Mouse (Mus musculus) liver, embryonic 13.5 days (tissue): ENCODE data around the gene Rnd3. TPM values are rescaled to one million over a fixed set of nuclear protein-coding genes. Genes with fewer than 3 reads are reported as not detected.
A peak's percentile ranks its signal among the peaks of the same experiment; 100 is the strongest.

ENCODE experiments used
- ATAC-seq: fragments of 200-750 bp; cut with Nextera tagmentation; 2 replicates; pipeline ENCODE4 v1.8.0; 2017; ENCODE audit warnings: low read depth, mild to moderate bottlenecking, moderate number of reproducible peaks, moderate library complexity
- DNase-seq: peaks from one replicate; pipeline ENCODE4 v3.0.0; 2022
- H3K27ac ChIP-seq: fragments of 300-500 bp; sonication (generic); 2 replicates; pipeline ENCODE4 v1.5.1; 2015; ENCODE audit warnings: moderate library complexity, mild to moderate bottlenecking, inconsistent platforms
- H3K27me3 ChIP-seq: fragments of 300-500 bp; sonication (generic); 2 replicates; pipeline ENCODE4 v1.6.1; 2015; ENCODE audit warnings: mild to moderate bottlenecking, inconsistent platforms
- H3K36me3 ChIP-seq: fragments of 300-500 bp; sonication (generic); 2 replicates; pipeline ENCODE4 v1.6.1; 2015; ENCODE audit warnings: mild to moderate bottlenecking, inconsistent platforms
- H3K4me1 ChIP-seq: fragments of 300-500 bp; sonication (generic); replicated peaks from 2 replicates; pipeline ENCODE4 v1.6.1; 2015; ENCODE audit warnings: inconsistent platforms
- H3K4me2 ChIP-seq: fragments of 300-500 bp; sonication (generic); 2 replicates; pipeline ENCODE4 v1.6.1; 2015; ENCODE audit warnings: inconsistent platforms, mild to moderate bottlenecking, moderate library complexity
- H3K4me3 ChIP-seq: fragments of 300-500 bp; sonication (generic); replicated peaks from 2 replicates; pipeline ENCODE4 v1.5.1; 2015; ENCODE audit warnings: mild to moderate bottlenecking, inconsistent platforms
- H3K9ac ChIP-seq: fragments of 300-500 bp; sonication (generic); 2 replicates; pipeline ENCODE4 v1.6.1; 2015; ENCODE audit warnings: mild to moderate bottlenecking, inconsistent platforms
- H3K9me3 ChIP-seq: fragments of 300-500 bp; sonication (generic); replicated peaks from 2 replicates; pipeline ENCODE4 v1.6.1; 2016; ENCODE audit warnings: inconsistent platforms
- WGBS: fragments of 180-500 bp; shearing (Covaris S2); methylation state at CpG from one replicate; pipeline ENCODE4 v1.1.7; 2015; ENCODE audit not compliant: insufficient replicate concordance; 5-methylcytosine and 5-hydroxymethylcytosine counted together
- polyA plus RNA-seq: library from polyadenylated mRNA; unstranded; fragments of >200 nt; fragmentation: Nextera tagmentation; extraction: Ambion mirVana; gene quantifications from 2 replicates; pipeline ENCODE4 v1.2.1, GENCODE M21; 2015

The Rnd3 gene
- 11.4 and 14.8 TPM in 2 replicates for polyA plus RNA-seq

- no peaks in the 10 kb centered on the region for H3K9me3 ChIP-seq
- DNase-seq (peak; percentile 57), ATAC-seq (peak; percentile 50)
- H3K27ac ChIP-seq, result peak within 1 kb of the TSS; percentile 61; the same call in 1 of the 2 replicates
- no peaks in the 10 kb centered on the region for H3K36me3 ChIP-seq
- peak within 1 kb of the TSS; percentile 61 for H3K4me2 ChIP-seq
- peaks cover 36% of the 10 kb centered on the region for H3K27me3 ChIP-seq
- peak within 1 kb of the TSS; percentile 65 for H3K4me3 ChIP-seq
- peaks cover 4% of the 10 kb centered on the region for H3K4me1 ChIP-seq
- peak within 1 kb of the TSS; percentile 73 for H3K9ac ChIP-seq
- under 1% methylated on average over 25 of the region's 25 CpGs for WGBS
Measured at GRCm38 (mm10) chr2:51148975-51149374, at the start of gene Rnd3. Gene Rnd3, minus strand, starts transcription at chr2:51149111.

- ATAC-seq (no peak), DNase-seq (no peak)
- no peaks in the 10 kb centered on the region for H3K36me3 ChIP-seq
- H3K9ac ChIP-seq, result no peak overlapping the region
- no peak overlapping the region for H3K4me3 ChIP-seq
- H3K27ac ChIP-seq, result no peak overlapping the region
- H3K4me1 ChIP-seq, result no peaks in the 10 kb centered on the region
- H3K27me3 ChIP-seq, result no peaks in the 10 kb centered on the region
- H3K4me2 ChIP-seq, result no peak overlapping the region
- no peaks in the 10 kb centered on the region for H3K9me3 ChIP-seq
- WGBS, result 46% methylated on average over 2 of the region's 2 CpGs
Measured at GRCm38 (mm10) chr2:51192319-51192718, 43.4 kb upstream of the Rnd3 start.

- Histone ChIP-seq H3K4me3 (no peak overlapping the region), H3K9me3 (no peaks in the 10 kb centered on the region), H3K36me3 (no peaks in the 10 kb centered on the region), H3K4me1 (no peaks in the 10 kb centered on the region), H3K27ac (no peak overlapping the region), H3K9ac (no peak overlapping the region), H3K4me2 (no peak overlapping the region), H3K27me3 (no peaks in the 10 kb centered on the region)
- no peak for ATAC-seq
- 65% methylated on average over 2 of the region's 2 CpGs for WGBS
- DNase-seq, result no peak
Measured at GRCm38 (mm10) chr2:51185762-51186161, 36.9 kb upstream of the Rnd3 start.

DNA sequence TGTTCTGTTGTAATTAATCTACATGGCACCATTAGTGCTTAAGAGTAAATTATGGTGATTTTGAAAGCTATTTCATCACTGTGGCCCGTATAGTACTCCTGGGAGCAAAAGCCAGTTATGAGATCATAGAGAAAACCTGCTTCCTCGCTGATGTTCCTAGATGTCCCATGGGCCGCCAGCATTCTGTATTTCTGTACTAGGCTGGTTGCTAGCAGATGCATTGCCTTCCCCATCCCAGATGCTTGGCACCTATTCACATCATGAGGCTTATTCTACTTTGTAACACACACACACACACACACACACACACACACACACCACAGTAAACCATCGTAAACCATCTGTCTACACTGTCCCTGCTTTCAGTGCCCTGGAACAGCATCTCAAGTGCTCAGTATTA lies 34.1 kb upstream of the Rnd3 start:
- ATAC-seq (no peak), DNase-seq (no peak)
- H3K9me3 ChIP-seq, result no peaks in the 10 kb centered on the region
- H3K36me3 ChIP-seq, result no peaks in the 10 kb centered on the region
- no peak overlapping the region for H3K4me3 ChIP-seq
- H3K27ac ChIP-seq, result no peak overlapping the region
- H3K4me2 ChIP-seq, result no peak overlapping the region
- 76% methylated on average over 4 of the region's 4 CpGs for WGBS
- no peaks in the 10 kb centered on the region for H3K27me3 ChIP-seq
- no peak overlapping the region for H3K9ac ChIP-seq
- H3K4me1 ChIP-seq, result no peaks in the 10 kb centered on the region

GRCm38 (mm10) chr2:51181376-51181775 lies 32.5 kb upstream of the Rnd3 start:
- no peak overlapping the region for H3K27ac ChIP-seq
- H3K9me3 ChIP-seq, result no peaks in the 10 kb centered on the region
- H3K36me3 ChIP-seq, result no peaks in the 10 kb centered on the region
- DNase-seq (no peak), ATAC-seq (no peak)
- no peak overlapping the region for H3K9ac ChIP-seq
- no peaks in the 10 kb centered on the region for H3K4me1 ChIP-seq
- no peak overlapping the region for H3K4me3 ChIP-seq
- H3K4me2 ChIP-seq, result no peak overlapping the region
- no peaks in the 10 kb centered on the region for H3K27me3 ChIP-seq

DNA sequence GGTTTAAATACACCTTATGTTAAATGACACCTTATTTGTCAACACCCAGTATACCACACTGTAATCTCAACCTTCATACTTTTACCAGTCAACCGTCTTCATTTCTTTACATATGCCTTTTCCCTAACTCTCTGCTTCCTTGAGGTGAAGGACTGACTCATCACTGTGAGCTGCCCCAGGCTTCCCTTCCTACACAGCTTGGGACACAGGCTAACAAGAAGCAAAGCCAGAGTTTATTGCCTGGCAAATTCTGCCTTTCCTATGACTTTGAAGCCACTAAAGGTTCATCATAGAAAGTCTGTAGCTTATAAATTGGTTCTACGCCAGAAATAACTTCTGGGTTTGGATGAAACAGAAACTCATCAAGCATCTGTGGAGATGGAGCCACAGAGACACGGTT lies 30.2 kb upstream of the Rnd3 start:
- DNase-seq (no peak), ATAC-seq (no peak)
- no peak overlapping the region for H3K4me3 ChIP-seq
- 46% methylated on average over 3 of the region's 3 CpGs for WGBS
- no peaks in the 10 kb centered on the region for H3K36me3 ChIP-seq
- H3K27ac ChIP-seq, result no peak overlapping the region
- H3K4me1 ChIP-seq, result no peaks in the 10 kb centered on the region
- H3K9me3 ChIP-seq, result no peaks in the 10 kb centered on the region
- H3K4me2 ChIP-seq, result no peak overlapping the region
- H3K9ac ChIP-seq, result no peak overlapping the region
- H3K27me3 ChIP-seq, result no peaks in the 10 kb centered on the region

DNA sequence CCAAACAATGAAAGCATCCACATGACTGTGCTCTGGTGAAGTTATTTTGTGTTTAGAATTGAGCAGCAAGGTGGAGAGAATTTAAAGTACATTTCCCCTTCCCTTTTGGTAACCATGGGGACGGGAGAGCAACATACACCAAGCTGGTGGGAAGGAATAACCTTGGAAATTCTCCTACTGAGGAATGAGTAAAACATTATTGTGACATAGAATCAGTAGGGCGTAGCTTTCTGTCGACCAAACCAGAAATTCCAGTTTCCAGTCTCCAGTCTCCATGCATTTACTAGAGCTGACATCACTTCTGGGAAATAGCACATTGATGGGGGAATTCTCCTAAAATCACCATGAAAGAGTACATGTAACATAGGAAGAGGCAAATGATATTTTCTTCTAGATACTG lies 28.7 kb upstream of the Rnd3 start:
- DNase-seq (no peak), ATAC-seq (no peak)
- WGBS, result 50% methylated on average over 3 of the region's 3 CpGs
- Histone ChIP-seq H3K4me1 (no peaks in the 10 kb centered on the region), H3K36me3 (no peaks in the 10 kb centered on the region), H3K4me2 (no peak overlapping the region), H3K4me3 (no peak overlapping the region), H3K9me3 (no peaks in the 10 kb centered on the region), H3K9ac (no peak overlapping the region), H3K27ac (no peak overlapping the region), H3K27me3 (no peaks in the 10 kb centered on the region)

- H3K4me3 ChIP-seq, result no peak overlapping the region
- H3K9me3 ChIP-seq, result no peaks in the 10 kb centered on the region
- no peak overlapping the region for H3K9ac ChIP-seq
- H3K27ac ChIP-seq, result no peak overlapping the region
- no peaks in the 10 kb centered on the region for H3K36me3 ChIP-seq
- 73% methylated on average over 5 of the region's 5 CpGs for WGBS
- H3K4me1 ChIP-seq, result no peaks in the 10 kb centered on the region
- no peak for ATAC-seq
- no peaks in the 10 kb centered on the region for H3K27me3 ChIP-seq
- DNase-seq, result no peak
- H3K4me2 ChIP-seq, result no peak overlapping the region
Measured at GRCm38 (mm10) chr2:51175276-51175675, 26.4 kb upstream of the Rnd3 start.

GRCm38 (mm10) chr2:51161110-51161509 lies 12.2 kb upstream of the Rnd3 start:
- 69% methylated on average over 2 of the region's 2 CpGs for WGBS
- ATAC-seq (no peak), DNase-seq (no peak)
- Histone ChIP-seq H3K9me3 (no peaks in the 10 kb centered on the region), H3K4me1 (no peaks in the 10 kb centered on the region), H3K36me3 (no peaks in the 10 kb centered on the region), H3K27me3 (no peaks in the 10 kb centered on the region), H3K9ac (no peak overlapping the region), H3K4me3 (no peak overlapping the region), H3K4me2 (no peak overlapping the region), H3K27ac (no peak overlapping the region)

GRCm38 (mm10) chr2:51148454-51148853 lies 457 bp downstream of the Rnd3 start:
- Histone ChIP-seq H3K4me1 (peaks cover 4% of the 10 kb centered on the region), H3K27me3 (peaks cover 36% of the 10 kb centered on the region), H3K36me3 (no peaks in the 10 kb centered on the region), H3K9ac (peak overlapping the region; percentile 73), H3K4me2 (peak overlapping the region; percentile 61), H3K9me3 (no peaks in the 10 kb centered on the region), H3K4me3 (peak overlapping the region; percentile 65), H3K27ac (peak overlapping the region; percentile 39; the same call in 1 of the 2 replicates)
- no peak for ATAC-seq
- no peak for DNase-seq
- 1% methylated on average over 20 of the region's 20 CpGs for WGBS

DNA sequence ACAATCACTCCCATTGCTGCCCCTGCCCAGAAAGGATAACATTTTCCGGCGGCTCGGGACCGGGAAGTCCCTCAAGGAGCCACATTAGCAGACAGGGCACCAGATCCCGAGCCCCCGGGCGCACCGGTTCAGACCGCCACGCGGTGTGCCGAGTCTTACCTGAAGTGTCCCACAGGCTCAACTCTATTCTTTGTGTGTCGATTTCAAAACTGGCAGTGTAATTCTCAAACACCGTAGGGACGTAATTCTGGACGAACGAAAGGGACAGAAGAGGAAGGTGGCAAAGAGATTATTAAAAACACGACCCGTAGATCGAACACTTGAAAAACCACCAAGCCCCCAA lies 875 bp downstream of the Rnd3 start:
- WGBS, result under 1% methylated on average over 20 of the region's 20 CpGs
- DNase-seq, result no peak

GRCm38 (mm10) chr2:51147318-51148064 lies 1.4 kb downstream of the Rnd3 start:
- H3K36me3 ChIP-seq, result no peaks in the 10 kb centered on the region
- H3K9me3 ChIP-seq, result no peaks in the 10 kb centered on the region
- no peak for DNase-seq
- H3K27me3 ChIP-seq, result peaks cover 36% of the 10 kb centered on the region
- H3K27ac ChIP-seq, result peak overlapping the region; percentile 61
- peak; percentile 38 for ATAC-seq
- H3K4me1 ChIP-seq, result peaks cover 7% of the 10 kb centered on the region
- H3K4me3 ChIP-seq, result peak overlapping the region; percentile 65
- under 1% methylated on average over 45 of the region's 45 CpGs for WGBS
- peak overlapping the region; percentile 73 for H3K9ac ChIP-seq
- H3K4me2 ChIP-seq, result peak overlapping the region; percentile 61

More for the DNA sequence above, 875 bp downstream of the Rnd3 start:
- peaks cover 36% of the 10 kb centered on the region for H3K27me3 ChIP-seq
- peak overlapping the region; percentile 73 for H3K9ac ChIP-seq
- ATAC-seq, result 0 out of 2 replicates have a peak, but pooled peaks have one; percentile 19
- peaks cover 6% of the 10 kb centered on the region for H3K4me1 ChIP-seq
- peak overlapping the region; percentile 65 for H3K4me3 ChIP-seq
- H3K36me3 ChIP-seq, result no peaks in the 10 kb centered on the region
- H3K4me2 ChIP-seq, result peak overlapping the region; percentile 61
- no peaks in the 10 kb centered on the region for H3K9me3 ChIP-seq
- H3K27ac ChIP-seq, result peak overlapping the region; percentile 61; the same call in 1 of the 2 replicates
